Mouse (Mus musculus) lung, adult 2 months (tissue): ENCODE data around the gene Btbd7.

Experiments
- CTCF ChIP-seq: fragments of 200-500 bp; IDR thresholded peaks from 2 replicates; pipeline ENCODE4 v1.5.1; 2011; ENCODE audit warnings: mild to moderate bottlenecking, low read length, control low read depth; ENCODE audit not compliant: insufficient read depth
- POLR2A ChIP-seq: fragments of 200-500 bp; IDR thresholded peaks from 2 replicates; pipeline ENCODE4 v1.6.1; 2011; ENCODE audit warnings: low read depth, mild to moderate bottlenecking, control low read depth, low read length, borderline replicate concordance; ENCODE audit errors: extremely low read depth

- TF ChIP-seq CTCF: 0 out of 2 replicates have a peak, but pooled peaks have one; percentile 4
- no peak for TF ChIP-seq POLR2A
Observed at GRCm38 (mm10) chr12:102740285-102740684, 138.0 kb downstream of the Btbd7 start.
